Mouse (Mus musculus) skeletal muscle tissue, adult 2 months (tissue): ENCODE results near the gene Mcrs1.
A peak's percentile ranks its signal among the peaks of the same experiment; 100 is the strongest.
"Not testable (repeated sequence)": the region's sequence is repeated elsewhere in the genome, so short reads cannot be mapped to it uniquely, and the experiment has no call there.

Source experiments
- DNase-seq: peaks from one replicate; pipeline ENCODE4 v3.0.0-alpha.2; 2012; ENCODE audit warnings: low read depth, low spot score

Gene Mcrs1

GRCm38 (mm10) chr15:99251626-99252380, at the start of gene Mcrs1:
Gene Mcrs1, minus strand, starts transcription at chr15:99251961.
- DNase-seq, result peak; percentile 99

DNA sequence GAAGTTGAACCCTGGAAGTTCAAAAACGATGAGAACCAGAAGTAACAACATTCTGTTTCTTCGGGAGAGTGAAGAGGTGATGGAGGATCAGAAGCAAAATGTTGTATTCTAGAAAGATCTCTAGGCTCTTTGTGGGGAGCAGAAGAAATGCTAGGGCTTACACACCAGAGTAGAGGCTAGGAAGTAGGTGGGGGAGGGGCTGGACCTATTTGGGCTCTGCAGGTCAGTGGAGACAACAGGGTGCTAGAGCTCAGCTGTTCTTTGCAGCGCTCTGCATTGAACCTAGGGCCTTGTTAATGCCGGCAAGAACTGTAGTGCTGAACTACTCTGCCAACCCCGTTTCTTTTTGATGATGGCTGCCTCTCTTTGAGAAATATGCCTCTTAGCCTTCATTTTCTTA, 44.5 kb upstream of the Mcrs1 start:
- DNase-seq, result no peak

GRCm38 (mm10) chr15:99295484-99295981, 43.8 kb upstream of the Mcrs1 start, which contains the start of gene Fam186b:
Gene Fam186b, minus strand, starts transcription at chr15:99295888.
- no peak for DNase-seq

DNA sequence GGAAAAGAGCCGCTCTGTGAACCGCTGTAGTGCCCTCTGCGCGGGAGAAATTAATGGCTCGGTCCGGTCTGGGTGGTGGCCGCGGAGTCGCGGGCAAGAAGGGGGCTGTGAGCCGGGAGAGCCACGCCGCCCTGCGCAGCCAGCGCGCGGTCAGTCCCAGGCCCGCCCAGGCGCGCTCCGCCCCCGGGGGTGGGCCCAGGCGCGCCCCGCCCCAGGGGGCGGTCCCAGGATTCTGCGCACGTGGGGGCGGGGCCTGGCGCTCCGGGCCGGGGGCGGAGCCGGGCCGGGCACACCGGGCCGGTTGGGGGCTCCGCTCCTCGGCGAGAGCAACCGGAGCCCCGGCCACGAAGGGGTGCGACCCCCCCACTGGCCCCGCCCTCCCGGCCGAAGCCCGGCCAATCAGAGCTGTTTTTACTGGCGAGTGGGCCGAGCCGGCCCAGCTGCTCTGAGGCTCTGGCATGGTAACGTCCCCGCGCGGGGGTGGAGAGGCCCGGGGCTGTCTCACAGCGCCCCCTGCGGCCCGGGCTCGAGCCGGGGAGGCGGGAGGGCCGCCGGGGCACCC, 43.1 kb upstream of the Mcrs1 start, which contains the start of gene Prpf40b:
TSS of gene Prpf40b (plus strand) at position 275 of the 562 bp plus-strand sequence.
- DNase-seq, result peak; percentile 93

- DNase-seq, result no peak
Observed at GRCm38 (mm10) chr15:99294287-99294686, 42.5 kb upstream of the Mcrs1 start.

- no peak for DNase-seq
Observed at GRCm38 (mm10) chr15:99290586-99290985, 38.8 kb upstream of the Mcrs1 start.

DNA sequence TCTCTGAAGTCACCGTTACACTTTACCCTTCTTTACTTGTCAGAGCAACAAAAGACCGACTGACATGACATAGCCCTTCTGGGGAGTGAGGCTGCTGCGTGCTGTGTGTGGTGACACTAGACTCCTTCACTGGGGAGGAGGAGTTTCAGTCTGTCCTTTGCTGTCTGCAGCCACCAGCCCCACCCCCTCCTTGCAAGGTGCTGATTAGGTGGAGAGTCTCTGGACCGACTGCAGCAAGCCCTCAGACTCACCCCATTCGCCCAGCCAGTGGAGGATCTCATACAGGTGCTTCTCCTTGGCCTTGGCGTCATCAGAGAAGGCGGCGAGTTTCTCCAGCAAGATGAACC, 33.4 kb upstream of the Mcrs1 start:
- DNase-seq, result no peak

- no peak for DNase-seq
Observed at GRCm38 (mm10) chr15:99284527-99285188, 32.9 kb upstream of the Mcrs1 start.

DNA sequence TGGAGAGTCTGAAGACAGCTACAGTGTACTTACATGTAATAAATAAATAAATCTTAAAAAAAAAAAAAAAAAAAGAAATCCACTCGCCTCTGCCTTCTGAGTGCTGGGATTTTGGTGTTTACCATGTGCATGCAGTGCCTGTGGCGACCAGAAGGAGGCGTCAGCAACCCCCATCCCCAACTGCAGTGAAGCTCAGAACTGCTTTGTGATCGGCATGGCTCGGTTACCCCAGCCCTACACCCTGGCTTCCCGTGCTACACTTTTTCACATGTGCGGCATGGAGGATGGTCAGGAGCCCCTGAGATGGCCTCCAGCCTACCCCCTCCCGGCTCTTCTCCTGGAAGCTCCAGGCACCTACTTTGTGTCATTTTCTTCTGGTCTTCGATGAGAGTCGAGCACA, 31.7 kb upstream of the Mcrs1 start:
- no peak for DNase-seq

GRCm38 (mm10) chr15:99278271-99278670, 26.5 kb upstream of the Mcrs1 start:
- DNase-seq, result no peak

DNA sequence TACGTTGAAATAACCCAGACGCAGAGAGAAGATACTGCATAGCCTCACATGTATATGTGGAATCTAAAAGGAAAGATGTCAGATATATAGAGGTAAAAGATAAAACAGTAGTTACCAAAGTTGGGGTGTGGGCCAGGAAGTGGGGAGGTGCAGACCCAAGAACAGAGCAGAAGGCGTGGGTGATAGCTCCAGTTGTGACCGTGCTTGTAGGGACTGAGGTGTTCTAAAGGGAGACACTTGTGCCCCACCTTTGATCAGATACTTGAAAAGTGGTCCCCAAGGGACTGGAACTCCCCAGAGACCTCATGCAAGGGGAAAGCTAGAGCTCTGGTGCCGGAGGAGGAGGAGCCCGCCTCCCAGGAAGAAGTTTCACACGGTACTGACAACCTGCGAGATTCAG, 24.3 kb upstream of the Mcrs1 start:
- DNase-seq, result no peak

- peak; percentile 77 for DNase-seq
Observed at GRCm38 (mm10) chr15:99265679-99266078, 13.9 kb upstream of the Mcrs1 start.

DNA sequence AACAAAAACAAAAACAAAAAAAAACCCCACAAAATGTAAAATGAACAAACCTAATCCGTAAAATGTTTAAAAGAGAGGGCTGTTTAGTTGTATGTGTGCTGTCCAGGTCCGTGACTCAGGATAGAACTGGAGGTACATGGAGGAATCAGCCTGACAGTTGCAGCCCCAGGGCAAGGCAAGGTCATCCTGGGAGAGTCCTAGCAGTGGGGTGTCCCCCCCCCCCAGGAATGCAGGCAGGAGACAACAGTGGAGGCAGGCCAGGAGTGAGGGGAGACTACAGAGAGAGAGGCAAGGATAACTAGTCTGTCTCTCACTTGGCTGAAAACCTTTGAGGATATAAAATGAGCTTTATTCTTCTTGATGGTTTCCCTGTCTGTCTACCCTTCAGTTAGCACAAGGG, 12.6 kb upstream of the Mcrs1 start:
- DNase-seq, result no peak

- no peak for DNase-seq
Observed at GRCm38 (mm10) chr15:99262702-99263101, 10.9 kb upstream of the Mcrs1 start.

- DNase-seq, result peak; percentile 94
Observed at GRCm38 (mm10) chr15:99259730-99260252, 8.0 kb upstream of the Mcrs1 start.

- peak; percentile 72 for DNase-seq
Observed at GRCm38 (mm10) chr15:99259167-99259729, 7.5 kb upstream of the Mcrs1 start.

DNA sequence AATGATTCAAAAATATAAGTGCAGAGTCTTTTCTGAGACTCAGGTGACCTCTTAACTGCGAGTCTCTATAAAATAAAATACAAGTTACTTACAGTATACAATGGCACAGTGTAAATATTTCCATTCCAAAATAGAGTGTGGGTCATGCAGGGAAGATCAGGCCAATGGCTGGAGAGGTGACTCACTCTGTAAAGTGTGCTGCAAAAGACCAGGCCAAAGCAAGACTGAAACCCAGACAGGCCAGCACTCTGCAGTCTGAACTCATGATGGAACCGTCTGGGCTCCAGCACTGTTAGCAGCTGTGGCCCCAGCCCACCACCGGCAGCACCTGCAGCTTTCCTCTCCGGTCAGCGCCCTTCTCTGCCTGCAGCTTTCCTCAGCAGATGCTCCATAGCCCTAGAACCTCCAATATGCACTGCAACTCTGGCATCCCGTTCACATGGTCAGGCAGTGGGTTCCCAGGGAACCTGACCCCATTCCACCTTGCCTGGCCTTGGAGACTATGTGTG, 3.5 kb upstream of the Mcrs1 start:
- no peak for DNase-seq

DNA sequence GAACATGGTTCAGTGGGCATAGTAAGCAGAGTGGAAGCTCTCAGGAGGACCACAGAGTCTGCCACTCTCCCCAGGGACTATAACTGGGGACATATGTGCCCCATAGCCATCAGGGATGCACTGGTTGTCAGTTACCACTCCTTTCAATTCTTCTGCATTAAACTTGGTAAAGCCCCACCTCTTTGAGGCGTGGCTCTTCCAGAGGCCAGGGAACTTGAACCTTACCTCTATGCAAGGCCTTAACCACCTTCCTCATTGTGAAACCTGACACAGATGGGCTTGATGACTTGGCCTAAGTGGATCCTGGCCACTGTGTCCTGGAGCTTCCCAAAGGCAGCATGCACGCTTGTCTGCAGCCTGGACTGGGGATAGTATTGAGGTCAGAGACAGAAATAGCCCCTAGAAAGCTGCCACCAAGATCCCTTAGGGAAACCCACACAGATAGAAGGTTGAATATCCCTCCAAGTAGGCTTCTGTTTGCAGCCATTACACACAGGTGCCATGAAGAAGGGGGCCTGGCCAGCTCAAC, 2.8 kb upstream of the Mcrs1 start:
- peak; percentile 48 for DNase-seq

- no peak for DNase-seq
Observed at GRCm38 (mm10) chr15:99253772-99254171, 2.0 kb upstream of the Mcrs1 start.

- not testable (repeated sequence) for DNase-seq
Observed at GRCm38 (mm10) chr15:99253175-99253479, 1.4 kb upstream of the Mcrs1 start.

DNA sequence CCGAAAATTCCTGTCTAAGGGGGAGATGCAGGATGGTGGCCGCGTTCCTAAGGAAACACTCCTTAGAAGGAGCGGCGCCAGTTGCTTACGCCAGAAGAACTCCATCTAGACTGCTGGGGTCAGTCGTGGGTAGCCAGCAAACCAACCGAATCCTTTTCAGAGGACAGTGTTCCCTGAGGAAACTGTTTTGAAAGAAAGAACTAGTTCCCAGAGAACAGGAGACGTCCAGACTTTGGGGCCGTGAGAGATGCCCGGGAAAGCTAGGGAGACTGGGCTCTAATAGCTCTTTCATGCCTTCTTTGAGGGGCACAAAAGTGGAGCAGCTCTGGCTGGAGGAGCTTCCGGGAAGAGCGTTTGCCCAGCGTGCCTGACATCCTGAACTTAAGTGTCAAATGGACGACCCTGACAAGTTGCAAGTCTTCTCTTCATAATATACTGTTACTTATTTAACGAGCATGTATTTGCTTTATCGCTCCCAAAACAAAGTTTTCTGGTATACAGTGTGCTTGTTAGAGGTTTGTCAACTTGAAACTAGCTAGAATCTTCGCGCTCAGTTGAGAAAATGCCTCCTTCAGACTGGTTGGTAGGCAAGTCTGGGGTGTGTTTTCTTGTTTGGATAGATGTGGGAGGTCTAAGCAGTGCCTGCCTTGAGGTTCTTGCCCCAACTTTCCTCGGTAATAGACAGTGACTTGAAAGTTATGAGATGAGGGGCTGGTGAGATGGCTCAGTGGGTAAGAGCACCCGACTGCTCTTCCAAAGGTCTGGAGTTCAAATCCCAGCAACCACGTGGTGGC, 817 bp upstream of the Mcrs1 start:
- DNase-seq, result no peak
